ENCODE assay signal across 18 mouse cellular contexts in genomic region chr9:123313726-123314125, GRCm38 (mm10). TPM values are rescaled to one million over a fixed set of nuclear protein-coding genes. Genes with fewer than 3 reads are reported as not detected.
A peak's percentile ranks its signal among the peaks of the same experiment; 100 is the strongest.
DNase-seq lines count a peak whose midpoint lies in the region.
"Had no signal": no experiment of that assay in that cellular context is flagged by ENCODE, and none has a peak within 500 bp of the region (broad histone marks: within the 10 kb centered on the region; RNA-seq: fewer than 3 reads in every experiment).

No protein-coding gene starts in this region.

- DNase-seq in heart, adult 11 months = peak; percentile 75
- no peak for DNase-seq in heart, postnatal 25 days (ENCODE audit: low spot score)
- peak; percentile 8 to 55 for DNase-seq in left cerebral cortex, adult 9 months (ENCODE audit: low spot score in 2 of 2)
- no peak for DNase-seq in left cerebral cortex, postnatal 10 days (ENCODE audit: extremely low spot score in 1 of 2, low spot score in 2 of 2)
- peak; percentile 25 for DNase-seq in right cerebral cortex, adult 18-20 months
- no peak for DNase-seq in right cerebral cortex, postnatal 25 days
- DNase-seq in telencephalon, adult 2 months (ENCODE audit: low read depth, low spot score) = peak; percentile 43
- no peak for DNase-seq in layer of hippocampus, adult 11-12 months (ENCODE audit: low spot score)
- DNase-seq: adrenal gland, adult 2 months; adrenal gland, postnatal 10 days; adrenal gland, postnatal 36 days; cerebellum, adult 11 months; cerebellum, adult 18-20 months; cerebellum, adult 8-10 months; cerebellum, adult 9-11 months; cerebellum, postnatal 14 days; cerebellum, postnatal 36 days; embryo, embryonic 11 days had no signal

- intact Hi-C loops in heart, postnatal 25 days (cut with DNase I) = no loop called here
- intact Hi-C loops in left cerebral cortex, postnatal 10 days (cut with DNase I) = no loop called here

RNA-seq across cellular contexts. Expression of gene Lars2, which starts 53.0 kb away (rescaled TPM):
- total RNA-seq in heart, postnatal 25 days (2021) = 10 to 100 TPM; 51.0 to 65.0 TPM
- 10 to 100 TPM; 28.5 to 37.5 TPM for total RNA-seq in left cerebral cortex, postnatal 10 days (2021)

RNA-seq across cellular contexts. Expression of gene Tmem158, which starts 53.2 kb away (rescaled TPM):
- total RNA-seq in heart, postnatal 25 days (2021) = 1 to 10 TPM; 7.3 to 8.0 TPM
- total RNA-seq in left cerebral cortex, postnatal 10 days (2021) = 10 to 100 TPM; 81.5 to 87.1 TPM

Comparison
In these comparisons a context has a peak if more than half of its experiments do, and no peak if none do; other contexts are left out.
1. DNase-seq: peak in heart, adult 11 months (single experiment), left cerebral cortex, adult 9 months (2 of 2), right cerebral cortex, adult 18-20 months (single experiment) and telencephalon, adult 2 months (single experiment); none in heart, postnatal 25 days (single experiment), left cerebral cortex, postnatal 10 days (0 of 2), right cerebral cortex, postnatal 25 days (single experiment) and layer of hippocampus, adult 11-12 months (single experiment).
2. RNA of gene Tmem158, which starts 53.2 kb away (total RNA-seq): 81.5 to 87.1 TPM in left cerebral cortex, postnatal 10 days; 7.3 to 8.0 TPM in heart, postnatal 25 days; every median in the first group is over 4 times any median in the second.